Mouse (Mus musculus): ENCODE results near the gene Mettl2. TPM values are rescaled to one million over a fixed set of nuclear protein-coding genes. Genes with fewer than 3 reads are reported as not detected.
"Not testable (repeated sequence)": the region's sequence is repeated elsewhere in the genome, so short reads cannot be mapped to it uniquely, and the experiment has no call there.

Mettl2 gene
- polyA plus RNA-seq, 1 experiment from 2014 or later = 15.1 TPM

- peaks cover 43% of the 10 kb centered on the region for H3K4me1 ChIP-seq (ENCODE audit: control insufficient read depth, low read depth, low read length)
These were observed 14.3 kb downstream of the Mettl2 start for GRCm38 (mm10) chr11:105140512-105140911.

DNA sequence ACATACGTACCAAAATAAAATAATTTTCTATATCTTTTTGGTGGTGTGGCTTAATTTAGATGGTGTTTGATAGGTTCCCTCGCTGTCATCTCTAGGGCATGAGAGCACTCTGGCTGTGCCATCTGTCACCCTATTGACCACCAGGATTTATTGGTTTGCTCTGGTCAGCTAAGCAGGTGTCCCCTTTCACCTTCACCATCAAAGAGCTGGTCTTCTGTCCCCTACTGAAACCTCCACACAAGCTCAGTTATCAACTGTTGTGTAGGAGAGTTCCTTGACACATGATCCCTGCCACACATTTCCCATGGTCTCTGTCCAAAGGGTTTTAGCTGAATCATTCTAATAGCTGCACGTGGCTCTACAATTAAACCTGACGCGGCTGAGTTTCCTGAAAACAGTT lies 14.9 kb downstream of the Mettl2 start:
- no peak overlapping the region for H3K9ac ChIP-seq (ENCODE audit: low read depth, low read length)
- no peak for ATAC-seq (ENCODE audit: low read depth)
- WGBS (ENCODE audit: insufficient replicate concordance) = 84% methylated on average over 5 of the region's 5 CpGs
- no peak overlapping the region for H3K4me3 ChIP-seq (ENCODE audit: low read depth, low read length)
- H3K9me3 ChIP-seq (replicated peaks; ENCODE audit: control insufficient read depth, low read length) = no peaks in the 10 kb centered on the region
- H3K4me2 ChIP-seq (ENCODE audit: low read depth, low read length) = no peak overlapping the region
- H3K27ac ChIP-seq (ENCODE audit: low read length) = no peak overlapping the region
- H3K4me1 ChIP-seq (ENCODE audit: control insufficient read depth, low read depth, low read length) = peaks cover 37% of the 10 kb centered on the region
- H3K36me3 ChIP-seq (ENCODE audit: control insufficient read depth, insufficient read depth) = peaks cover 18% of the 10 kb centered on the region
- no peaks in the 10 kb centered on the region for H3K27me3 ChIP-seq (ENCODE audit: control insufficient read depth, insufficient read depth, low read depth, low read length)

More at GRCm38 (mm10) chr11:105140512-105140911, 14.3 kb downstream of the Mettl2 start:
- peaks cover 18% of the 10 kb centered on the region for H3K36me3 ChIP-seq (ENCODE audit: control insufficient read depth, insufficient read depth)
- H3K4me3 ChIP-seq (ENCODE audit: low read depth, low read length); H3K9ac ChIP-seq (ENCODE audit: low read depth, low read length); H3K9me3 ChIP-seq (replicated peaks; ENCODE audit: control insufficient read depth, low read length); H3K27ac ChIP-seq (ENCODE audit: low read length); H3K27me3 ChIP-seq (ENCODE audit: control insufficient read depth, insufficient read depth, low read depth, low read length); ATAC-seq (ENCODE audit: low read depth); H3K4me2 ChIP-seq (ENCODE audit: low read depth, low read length): not testable (repeated sequence)
- WGBS (ENCODE audit: insufficient replicate concordance) = 85% methylated on average over 6 of the region's 8 CpGs

DNA sequence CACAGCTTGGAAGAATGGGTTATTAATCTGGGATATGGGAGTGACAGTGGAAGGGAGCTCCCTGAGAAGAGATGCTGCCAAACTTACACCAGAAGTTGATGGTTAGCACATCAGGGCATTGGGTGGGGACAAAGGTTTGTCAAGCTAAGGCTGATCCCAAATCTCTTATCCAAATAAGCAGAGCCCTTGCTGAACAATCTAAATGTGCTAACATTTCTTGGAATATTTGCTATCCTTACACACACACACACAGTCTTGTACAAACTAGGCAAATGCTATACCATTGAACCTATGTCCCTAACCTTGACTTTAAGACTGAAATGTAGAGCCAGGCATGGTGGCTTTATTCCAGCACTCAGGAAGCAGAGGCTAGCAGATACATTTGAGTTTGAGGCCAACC lies 17.3 kb downstream of the Mettl2 start:
- Histone ChIP-seq H3K36me3 (ENCODE audit: control insufficient read depth, insufficient read depth) (peaks cover 10% of the 10 kb centered on the region; the same call in 1 of the 2 replicates), H3K4me3 (ENCODE audit: low read depth, low read length) (no peak overlapping the region), H3K4me2 (ENCODE audit: low read depth, low read length) (no peak overlapping the region), H3K9me3 (replicated peaks; ENCODE audit: control insufficient read depth, low read length) (no peaks in the 10 kb centered on the region), H3K27ac (ENCODE audit: low read length) (peak overlapping the region; percentile 5), H3K4me1 (ENCODE audit: control insufficient read depth, low read depth, low read length) (peaks cover 20% of the 10 kb centered on the region), H3K27me3 (ENCODE audit: control insufficient read depth, insufficient read depth, low read depth, low read length) (no peaks in the 10 kb centered on the region), H3K9ac (ENCODE audit: low read depth, low read length) (no peak overlapping the region)
- peak; percentile 80 for ATAC-seq (ENCODE audit: low read depth)

GRCm38 (mm10) chr11:105144084-105144483 lies 17.9 kb downstream of the Mettl2 start:
- Histone ChIP-seq H3K4me1 (ENCODE audit: control insufficient read depth, low read depth, low read length) (peaks cover 21% of the 10 kb centered on the region), H3K27me3 (ENCODE audit: control insufficient read depth, insufficient read depth, low read depth, low read length) (no peaks in the 10 kb centered on the region), H3K9ac (ENCODE audit: low read depth, low read length) (no peak overlapping the region), H3K27ac (ENCODE audit: low read length) (peak overlapping the region; percentile 5), H3K9me3 (replicated peaks; ENCODE audit: control insufficient read depth, low read length) (no peaks in the 10 kb centered on the region), H3K36me3 (ENCODE audit: control insufficient read depth, insufficient read depth) (peaks cover 10% of the 10 kb centered on the region; the same call in 1 of the 2 replicates), H3K4me3 (ENCODE audit: low read depth, low read length) (no peak overlapping the region), H3K4me2 (ENCODE audit: low read depth, low read length) (no peak overlapping the region)
- ATAC-seq (ENCODE audit: low read depth) = peak; percentile 68
- WGBS (ENCODE audit: insufficient replicate concordance) = 48% methylated on average over 3 of the region's 3 CpGs

GRCm38 (mm10) chr11:105144508-105145210 lies 18.4 kb downstream of the Mettl2 start:
- Histone ChIP-seq H3K4me1 (ENCODE audit: control insufficient read depth, low read depth, low read length) (peaks cover 25% of the 10 kb centered on the region), H3K27ac (ENCODE audit: low read length) (peak overlapping the region; percentile 5), H3K9me3 (replicated peaks; ENCODE audit: control insufficient read depth, low read length) (no peaks in the 10 kb centered on the region), H3K4me3 (ENCODE audit: low read depth, low read length) (no peak overlapping the region), H3K9ac (ENCODE audit: low read depth, low read length) (no peak overlapping the region), H3K27me3 (ENCODE audit: control insufficient read depth, insufficient read depth, low read depth, low read length) (no peaks in the 10 kb centered on the region), H3K36me3 (ENCODE audit: control insufficient read depth, insufficient read depth) (peaks cover 6% of the 10 kb centered on the region; the same call in 1 of the 2 replicates), H3K4me2 (ENCODE audit: low read depth, low read length) (no peak overlapping the region)
- peak; percentile 35 for ATAC-seq (ENCODE audit: low read depth)
- WGBS (ENCODE audit: insufficient replicate concordance) = 64% methylated on average over 11 of the region's 11 CpGs

DNA sequence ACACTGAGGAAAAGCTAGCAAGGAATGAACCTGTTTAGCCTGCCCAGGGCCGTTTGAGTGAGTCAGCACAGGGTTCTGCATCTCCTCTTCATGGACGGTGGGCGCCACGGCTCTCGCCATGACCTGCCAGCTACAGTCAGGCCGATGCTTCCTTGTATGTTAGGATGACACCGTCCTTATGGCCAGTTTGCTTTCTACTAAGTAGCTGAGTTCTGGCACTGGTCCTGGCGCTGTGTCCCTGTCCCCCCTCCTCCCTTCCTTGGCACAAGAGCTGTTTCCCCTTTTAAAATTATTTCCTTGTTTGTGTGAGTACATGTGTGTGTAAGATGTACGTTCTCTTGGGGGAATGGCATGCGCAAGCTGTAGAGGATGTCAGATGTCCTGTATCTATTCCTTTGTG lies 19.0 kb downstream of the Mettl2 start:
- Histone ChIP-seq H3K4me1 (ENCODE audit: control insufficient read depth, low read depth, low read length) (peaks cover 29% of the 10 kb centered on the region), H3K9me3 (replicated peaks; ENCODE audit: control insufficient read depth, low read length) (no peaks in the 10 kb centered on the region), H3K27ac (ENCODE audit: low read length) (peak overlapping the region; percentile 5; the same call in 1 of the 2 replicates), H3K36me3 (ENCODE audit: control insufficient read depth, insufficient read depth) (peaks cover under 1% of the 10 kb centered on the region; the same call in 1 of the 2 replicates), H3K4me3 (ENCODE audit: low read depth, low read length) (no peak overlapping the region), H3K9ac (ENCODE audit: low read depth, low read length) (no peak overlapping the region), H3K4me2 (ENCODE audit: low read depth, low read length) (no peak overlapping the region), H3K27me3 (ENCODE audit: control insufficient read depth, insufficient read depth, low read depth, low read length) (no peaks in the 10 kb centered on the region)
- WGBS (ENCODE audit: insufficient replicate concordance) = 80% methylated on average over 10 of the region's 10 CpGs
- ATAC-seq (ENCODE audit: low read depth) = no peak

DNA sequence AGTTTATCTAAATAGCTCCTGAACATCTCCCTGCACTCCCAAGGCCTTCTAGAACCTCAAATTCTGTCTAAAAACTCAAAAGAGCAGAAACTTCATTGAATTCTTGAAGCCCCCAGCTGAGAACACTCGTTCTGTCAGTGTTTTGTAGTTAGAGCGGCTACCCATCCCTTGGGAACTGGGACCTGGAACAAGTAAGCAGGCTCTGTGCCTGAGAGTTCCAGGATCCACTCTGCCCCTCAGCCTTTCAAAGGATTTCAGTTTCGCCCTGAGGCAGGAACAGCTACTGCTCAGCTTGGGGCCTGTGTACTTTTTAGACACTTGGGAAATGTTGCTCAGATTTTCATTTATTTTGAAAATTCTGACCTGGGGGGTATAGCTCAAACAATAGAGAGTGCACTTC lies 20.4 kb downstream of the Mettl2 start, which contains the start of gene Gm10842:
Gene Gm10842 (plus strand): TSS at position 301 of the 400 bp plus-strand sequence.
- Histone ChIP-seq H3K27me3 (ENCODE audit: control insufficient read depth, insufficient read depth, low read depth, low read length) (no peaks in the 10 kb centered on the region), H3K27ac (ENCODE audit: low read length) (peak within 1 kb of the TSS; percentile 35; the same call in 1 of the 2 replicates), H3K9me3 (replicated peaks; ENCODE audit: control insufficient read depth, low read length) (no peaks in the 10 kb centered on the region), H3K9ac (ENCODE audit: low read depth, low read length) (no peak within 1 kb of the TSS), H3K4me3 (ENCODE audit: low read depth, low read length) (no peak within 1 kb of the TSS), H3K4me1 (ENCODE audit: control insufficient read depth, low read depth, low read length) (peaks cover 43% of the 10 kb centered on the region), H3K4me2 (ENCODE audit: low read depth, low read length) (no peak within 1 kb of the TSS), H3K36me3 (ENCODE audit: control insufficient read depth, insufficient read depth) (no peaks in the 10 kb centered on the region)
- 77% methylated on average over 3 of the region's 3 CpGs for WGBS (ENCODE audit: insufficient replicate concordance)
- no peak for ATAC-seq (ENCODE audit: low read depth)

DNA sequence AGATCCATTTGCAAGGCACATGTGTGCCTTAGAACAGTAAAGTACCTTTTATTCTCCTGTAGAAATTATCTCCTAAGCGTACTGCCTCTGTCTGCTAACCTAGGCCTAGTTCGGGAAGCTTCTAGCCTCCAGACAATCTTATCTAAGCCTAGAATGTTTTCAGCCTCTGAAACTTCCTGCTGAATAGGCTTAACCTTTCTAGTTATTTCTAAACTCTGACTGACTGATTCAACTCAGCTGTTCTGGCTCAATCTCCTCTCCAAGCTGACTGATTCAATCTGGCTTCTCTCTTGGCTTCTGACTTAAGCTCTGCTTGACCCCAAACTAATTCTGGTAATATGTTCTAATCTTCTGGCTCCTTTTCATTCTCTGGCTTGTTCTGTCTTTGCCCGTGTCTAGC lies 23.1 kb downstream of the Mettl2 start:
- no peaks in the 10 kb centered on the region for H3K9me3 ChIP-seq (replicated peaks; ENCODE audit: control insufficient read depth, low read length)
- no peak overlapping the region for H3K9ac ChIP-seq (ENCODE audit: low read depth, low read length)
- H3K4me3 ChIP-seq (ENCODE audit: low read depth, low read length) = no peak overlapping the region
- peak overlapping the region; percentile 48; the same call in 1 of the 2 replicates for H3K27ac ChIP-seq (ENCODE audit: low read length)
- no peaks in the 10 kb centered on the region for H3K36me3 ChIP-seq (ENCODE audit: control insufficient read depth, insufficient read depth)
- H3K4me1 ChIP-seq (ENCODE audit: control insufficient read depth, low read depth, low read length) = peaks cover 54% of the 10 kb centered on the region
- 37% methylated on average over 3 of the region's 3 CpGs for whole genome bisulfite sequencing (ENCODE audit: insufficient replicate concordance)
- ATAC-seq (ENCODE audit: low read depth) = no peak
- no peak overlapping the region for H3K4me2 ChIP-seq (ENCODE audit: low read depth, low read length)
- H3K27me3 ChIP-seq (ENCODE audit: control insufficient read depth, insufficient read depth, low read depth, low read length) = no peaks in the 10 kb centered on the region

GRCm38 (mm10) chr11:105149766-105150165 lies 23.5 kb downstream of the Mettl2 start:
- Histone ChIP-seq H3K27me3 (ENCODE audit: control insufficient read depth, insufficient read depth, low read depth, low read length) (no peaks in the 10 kb centered on the region), H3K4me2 (ENCODE audit: low read depth, low read length) (no peak overlapping the region), H3K4me1 (ENCODE audit: control insufficient read depth, low read depth, low read length) (peaks cover 49% of the 10 kb centered on the region), H3K36me3 (ENCODE audit: control insufficient read depth, insufficient read depth) (no peaks in the 10 kb centered on the region), H3K9me3 (replicated peaks; ENCODE audit: control insufficient read depth, low read length) (no peaks in the 10 kb centered on the region), H3K4me3 (ENCODE audit: low read depth, low read length) (no peak overlapping the region), H3K9ac (ENCODE audit: low read depth, low read length) (no peak overlapping the region), H3K27ac (ENCODE audit: low read length) (peak overlapping the region; percentile 82)
- 77% methylated on average over 1 of the region's 1 CpGs for WGBS (ENCODE audit: insufficient replicate concordance)
- ATAC-seq (ENCODE audit: low read depth) = no peak

All from liver, embryonic 16.5 days (tissue).